Mouse (Mus musculus) spleen, adult 2 months (tissue): ENCODE measurements around the gene Gm9922. TPM values are rescaled to one million over a fixed set of nuclear protein-coding genes. Genes with fewer than 3 reads are reported as not detected.

Experiments
- DNase-seq, 2 experiments: peaks; one replicate each; pipeline versions ENCODE4 v3.0.0 to v3.0.0-alpha.2; 2012 to 2021; ENCODE audit warnings: low spot score in 2 of 2, low read depth in 1 of 2
- H3K27ac ChIP-seq: fragments of 200-500 bp; 2 replicates; pipeline ENCODE4 v1.5.1; 2012; ENCODE audit warnings: low read length, inconsistent platforms; ENCODE audit not compliant: insufficient read depth
- H3K27me3 ChIP-seq: fragments of 200-500 bp; 2 replicates; pipeline ENCODE4 v1.6.1; 2012; ENCODE audit warnings: mild to moderate bottlenecking, moderate library complexity, low read length, inconsistent platforms; ENCODE audit not compliant: control insufficient read depth, insufficient read depth
- H3K36me3 ChIP-seq: fragments of 200-500 bp; 2 replicates; pipeline ENCODE4 v1.6.1; 2012; ENCODE audit warnings: mild to moderate bottlenecking, low read length, inconsistent platforms; ENCODE audit not compliant: control insufficient read depth, insufficient read depth
- H3K4me1 ChIP-seq: fragments of 200-500 bp; 2 replicates; pipeline ENCODE4 v1.6.1; 2011; ENCODE audit warnings: inconsistent platforms; ENCODE audit not compliant: control insufficient read depth, insufficient read depth, insufficient read length
- H3K4me3 ChIP-seq: fragments of 200-500 bp; 2 replicates; pipeline ENCODE4 v1.5.1; 2011; ENCODE audit warnings: mild to moderate bottlenecking, inconsistent platforms; ENCODE audit not compliant: insufficient read depth, insufficient read length; ENCODE audit errors: extremely low read depth
- CTCF ChIP-seq: fragments of 200-500 bp; IDR thresholded peaks from 2 replicates; pipeline ENCODE4 v1.5.1; 2011; ENCODE audit warnings: mild to moderate bottlenecking, inconsistent platforms; ENCODE audit not compliant: insufficient read depth, insufficient read length, insufficient replicate concordance; ENCODE audit errors: extremely low read depth
- POLR2A ChIP-seq: fragments of 200-500 bp; IDR thresholded peaks from 2 replicates; pipeline ENCODE4 v1.6.1; 2011; ENCODE audit warnings: low read depth, low read length, inconsistent platforms
- WGBS: fragments of 180-500 bp; shearing (Covaris S2); methylation state at CpG from one replicate; pipeline ENCODE4 v1.1.7; 2018; 5-methylcytosine and 5-hydroxymethylcytosine counted together
- polyA plus RNA-seq: library from polyadenylated mRNA; depleted of rRNA; stranded (reverse); fragments of >200 nt; gene quantifications from 2 replicates; pipeline ENCODE4 v1.2.3, GENCODE M21; 2012

The Gm9922 gene
- polyA plus RNA-seq, 1 experiment, result 0.27 TPM

DNA sequence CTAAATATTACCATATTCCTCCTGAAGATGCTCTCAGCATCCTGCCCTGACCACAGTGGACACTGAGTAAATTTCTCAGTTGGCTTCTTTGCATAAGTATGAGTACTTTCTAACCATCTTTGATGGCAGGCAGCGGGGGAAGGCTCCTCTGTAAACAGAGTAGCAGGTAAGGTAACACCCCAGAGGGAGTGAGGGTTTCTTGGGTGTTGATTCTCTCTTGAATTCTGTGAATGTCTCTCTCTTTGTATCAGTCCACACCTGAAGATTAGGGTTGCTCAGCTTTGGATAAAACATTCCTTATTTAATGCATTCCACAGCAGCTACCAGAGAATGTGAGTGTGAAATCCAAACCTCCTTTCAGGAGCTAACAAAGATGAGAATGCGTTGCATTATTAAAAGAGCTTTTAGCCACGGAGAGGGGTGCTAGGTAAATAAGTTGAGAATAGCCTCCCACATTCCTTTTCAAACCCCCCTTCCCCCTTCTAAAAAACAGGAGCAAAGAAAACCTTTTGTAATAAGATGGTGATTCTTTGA is 34.2 kb upstream of the Gm9922 start:
- H3K4me1 ChIP-seq, result no peaks in the 10 kb centered on the region
- TF ChIP-seq CTCF (no peak), POLR2A (no peak)
- H3K4me3 ChIP-seq, result no peak overlapping the region
- 76% methylated on average over 3 of the region's 3 CpGs for WGBS
- DNase-seq, result no peak
- no peak overlapping the region for H3K27ac ChIP-seq
- no peaks in the 10 kb centered on the region for H3K36me3 ChIP-seq
- no peaks in the 10 kb centered on the region for H3K27me3 ChIP-seq

GRCm38 (mm10) chr14:101762267-101762666 is 32.7 kb upstream of the Gm9922 start:
- Histone ChIP-seq H3K27me3 (no peaks in the 10 kb centered on the region), H3K36me3 (no peaks in the 10 kb centered on the region), H3K27ac (no peak overlapping the region), H3K4me1 (no peaks in the 10 kb centered on the region), H3K4me3 (no peak overlapping the region)
- WGBS, result 36% methylated on average over 1 of the region's 1 CpGs
- DNase-seq, result no peak
- TF ChIP-seq POLR2A (no peak), CTCF (no peak)

- DNase-seq, result no peak
- 68% methylated on average over 4 of the region's 4 CpGs for WGBS
- no peaks in the 10 kb centered on the region for H3K36me3 ChIP-seq
- H3K27ac ChIP-seq, result no peak overlapping the region
- H3K4me1 ChIP-seq, result no peaks in the 10 kb centered on the region
- no peak overlapping the region for H3K4me3 ChIP-seq
- TF ChIP-seq POLR2A (no peak), CTCF (no peak)
- no peaks in the 10 kb centered on the region for H3K27me3 ChIP-seq
Measured at GRCm38 (mm10) chr14:101755425-101755824, 25.8 kb upstream of the Gm9922 start.

DNA sequence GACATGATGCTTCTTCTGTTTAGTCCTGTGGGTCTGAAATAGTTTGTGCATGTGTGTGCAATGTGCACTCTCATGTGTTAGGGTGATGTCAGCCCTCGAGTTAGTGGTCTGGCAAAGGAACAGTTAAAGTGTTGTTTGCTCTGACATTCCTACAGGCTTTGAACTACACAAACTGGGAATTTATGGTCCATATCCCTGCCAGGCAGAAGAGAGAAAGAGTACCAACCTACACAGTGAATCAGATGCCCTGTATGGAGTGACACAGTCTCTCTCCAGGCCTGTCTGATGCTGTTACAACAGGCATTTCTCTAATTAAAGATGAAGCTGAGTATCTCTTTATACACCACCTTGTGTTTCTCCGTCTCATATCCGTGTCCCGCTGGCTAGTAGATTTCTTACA is 21.3 kb upstream of the Gm9922 start:
- no peak for TF ChIP-seq CTCF
- WGBS, result 87% methylated on average over 4 of the region's 4 CpGs
- Histone ChIP-seq H3K36me3 (no peaks in the 10 kb centered on the region), H3K27me3 (no peaks in the 10 kb centered on the region), H3K4me3 (no peak overlapping the region), H3K27ac (no peak overlapping the region), H3K4me1 (no peaks in the 10 kb centered on the region)
- no peak for DNase-seq

DNA sequence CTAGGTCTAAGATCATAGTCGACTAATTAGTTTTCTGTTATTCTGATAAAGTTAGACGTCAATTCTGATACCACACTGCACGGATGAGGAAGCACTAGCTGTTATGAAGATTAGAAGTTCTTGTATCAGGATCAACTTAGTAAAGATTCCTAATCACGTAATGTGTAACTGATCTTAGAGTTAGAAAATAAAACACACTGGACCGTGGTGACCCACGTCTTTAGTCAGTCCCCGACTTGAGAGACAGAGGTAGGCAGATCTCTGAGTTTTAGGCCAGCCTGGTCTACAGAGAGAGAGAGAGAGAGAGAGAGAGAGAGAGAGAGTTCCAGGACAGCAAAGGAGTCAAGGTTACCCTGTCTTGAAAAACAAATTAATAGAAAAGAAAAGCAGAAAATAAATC is 18.8 kb upstream of the Gm9922 start:
- 89% methylated on average over 7 of the region's 7 CpGs for WGBS
- H3K27me3 ChIP-seq, result no peaks in the 10 kb centered on the region
- DNase-seq, result no peak
- no peak overlapping the region for H3K27ac ChIP-seq
- TF ChIP-seq POLR2A, result no peak
- no peak for TF ChIP-seq CTCF
- H3K4me1 ChIP-seq, result no peaks in the 10 kb centered on the region
- no peak overlapping the region for H3K4me3 ChIP-seq
- H3K36me3 ChIP-seq, result no peaks in the 10 kb centered on the region

- Histone ChIP-seq H3K4me1 (no peaks in the 10 kb centered on the region), H3K27me3 (no peaks in the 10 kb centered on the region), H3K4me3 (no peak overlapping the region), H3K27ac (no peak overlapping the region), H3K36me3 (no peaks in the 10 kb centered on the region)
- no peak for DNase-seq
- WGBS, result 94% methylated on average over 11 of the region's 11 CpGs
- TF ChIP-seq POLR2A (no peak), CTCF (no peak)
Measured at GRCm38 (mm10) chr14:101747811-101748210, 18.2 kb upstream of the Gm9922 start.

DNA sequence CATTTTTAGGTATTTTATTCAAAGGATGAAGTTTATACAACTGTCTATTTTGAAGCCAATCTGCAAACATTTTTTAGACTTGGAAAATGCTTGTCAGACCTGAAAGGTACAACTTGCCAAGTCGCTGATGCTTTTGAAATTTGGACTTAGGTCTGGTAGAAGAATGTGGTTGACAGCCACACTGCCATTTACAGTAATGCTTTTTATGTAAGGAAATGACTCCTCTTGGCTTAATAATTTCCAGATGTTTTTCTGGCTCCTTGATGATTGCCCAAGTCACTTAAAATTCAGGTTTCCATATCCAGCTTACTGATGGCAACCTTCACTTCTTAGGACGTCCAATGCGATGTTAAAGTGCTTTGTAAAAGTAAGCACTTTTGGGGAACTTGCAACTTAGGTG is 17.0 kb upstream of the Gm9922 start:
- no peak for DNase-seq
- 85% methylated on average over 3 of the region's 3 CpGs for WGBS
- no peak overlapping the region for H3K27ac ChIP-seq

More for the DNA sequence above, 17.0 kb upstream of the Gm9922 start:
- TF ChIP-seq CTCF (no peak), POLR2A (no peak)
- H3K27me3 ChIP-seq, result no peaks in the 10 kb centered on the region
- no peak overlapping the region for H3K4me3 ChIP-seq
- no peaks in the 10 kb centered on the region for H3K36me3 ChIP-seq
- H3K4me1 ChIP-seq, result no peaks in the 10 kb centered on the region
